Mouse (Mus musculus) myocyte (in vitro differentiated cells): ENCODE measurements at regions not wholly inside any gene's neighbourhood (a gene's known extent, or its start where the extent isn't known, plus 50 kb on each side); places are given as distances from the start of the nearest gene placed in this dataset.

Experiments
- E2F4 ChIP-seq: IDR thresholded peaks from one replicate; pipeline ENCODE4 v1.6.1; 2011; ENCODE audit warnings: mild to moderate bottlenecking, control low read depth, moderate library complexity; ENCODE audit not compliant: insufficient read depth
- POLR2A ChIP-seq: IDR thresholded peaks from one replicate; pipeline ENCODE4 v1.6.1; 2011; ENCODE audit warnings: low read depth, mild to moderate bottlenecking, control low read depth, moderate library complexity; ENCODE audit not compliant: insufficient read length
- POLR2AphosphoS2 ChIP-seq: IDR thresholded peaks from one replicate; pipeline ENCODE4 v1.6.1; 2011; ENCODE audit warnings: low read depth, control low read depth; ENCODE audit not compliant: insufficient read length
- TCF3 ChIP-seq: IDR thresholded peaks from one replicate; pipeline ENCODE4 v1.6.1; 2011; ENCODE audit warnings: low read depth, control low read depth; ENCODE audit not compliant: insufficient read length
- USF1 ChIP-seq: IDR thresholded peaks from one replicate; pipeline ENCODE4 v1.6.1; 2011; ENCODE audit warnings: low read depth, mild to moderate bottlenecking, control low read depth, moderate library complexity

DNA sequence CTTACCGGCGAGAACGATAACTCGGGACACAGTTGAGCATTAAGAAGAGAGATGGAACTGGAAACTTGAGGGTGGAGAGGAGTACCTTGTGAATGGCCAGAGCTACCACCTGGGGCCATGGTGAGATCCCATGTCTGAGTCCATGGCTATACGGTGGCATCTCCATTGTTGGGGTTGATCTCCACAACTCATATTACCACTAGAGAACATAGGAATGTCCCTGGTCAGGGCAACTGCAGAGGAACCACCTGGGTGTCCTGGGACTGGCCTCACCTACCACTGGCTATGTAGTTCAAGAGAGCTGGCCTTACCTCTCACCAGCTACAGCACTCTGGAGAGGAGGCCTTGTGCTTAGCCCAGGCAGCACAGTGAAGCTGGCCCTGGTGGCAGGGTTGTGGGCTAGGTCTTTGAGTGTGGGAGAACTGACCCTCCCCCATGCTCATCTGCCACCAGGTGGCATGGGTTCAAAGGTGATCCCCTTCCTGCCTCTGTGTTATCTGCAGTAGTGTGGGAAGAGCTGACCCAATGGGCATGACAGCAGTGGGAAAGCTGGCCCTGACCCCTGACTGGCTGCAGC is 242.7 kb upstream of the Paip1 start:
- TF ChIP-seq TCF3 = no peak
- TF ChIP-seq POLR2A = no peak
- no peak for TF ChIP-seq USF1
- no peak for TF ChIP-seq POLR2AphosphoS2
- no peak for TF ChIP-seq E2F4
